8 mouse cellular contexts compared by ENCODE assay signal in the genomic region with DNA sequence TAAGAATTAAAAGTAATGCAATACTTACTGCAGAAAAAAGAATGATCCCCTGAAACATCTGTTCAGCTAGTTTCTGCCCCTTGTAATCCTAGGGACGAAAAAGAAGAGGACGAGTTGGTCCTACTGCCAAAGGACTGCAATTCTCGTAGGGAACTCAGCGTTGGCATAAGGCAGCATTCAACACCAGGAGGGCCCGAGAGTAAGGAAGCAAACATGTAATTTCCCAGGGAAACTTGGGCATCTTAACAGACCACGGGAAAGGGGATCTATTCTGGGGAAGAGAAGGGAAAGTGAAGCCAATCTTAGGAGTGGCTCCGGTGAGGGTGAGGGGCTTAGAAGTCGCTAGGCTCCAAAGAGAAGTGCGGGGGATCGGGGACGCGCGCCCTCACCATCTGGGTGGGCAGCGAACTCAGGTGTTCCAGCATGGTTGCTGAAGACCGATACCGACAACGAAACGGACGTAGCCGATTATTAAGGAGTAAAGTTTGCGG. TPM values are rescaled to one million over a fixed set of nuclear protein-coding genes. Genes with fewer than 3 reads are reported as not detected.
A peak's percentile ranks its signal among the peaks of the same experiment; 100 is the strongest.
DNase-seq lines count a peak whose midpoint lies in the region; ATAC-seq and TF ChIP-seq lines count a peak whose summit lies in the region.

No protein-coding gene starts in this region.

- CTCF ChIA-PET in Patski (lab: Charles Lee) = interaction anchor here (1.2 kb wide), 1 partner anchor 9 kb away, joined by 3 read pairs; no protein-coding TSS in a partner anchor

- peak overlapping the region; percentile 92 for H3K9ac ChIP-seq in hindbrain, embryonic 12.5 days
- peak overlapping the region; percentile 92 for H3K9ac ChIP-seq in midbrain, embryonic 12.5 days (replicated peaks)

- POLR2A ChIA-PET in Patski (lab: Charles Lee) = no interaction called here

- H3K4me2 ChIP-seq in hindbrain, embryonic 12.5 days (replicated peaks) = peak overlapping the region; percentile 79
- peak overlapping the region; percentile 71 for H3K4me2 ChIP-seq in midbrain, embryonic 12.5 days (replicated peaks)

- H3K4me1 ChIP-seq in kidney, adult 2 months (ENCODE audit: control insufficient read depth, insufficient read depth, low read length) = peaks cover 2% of the 10 kb centered on the region; the same call in 1 of the 2 replicates
- peaks cover 15% of the 10 kb centered on the region for H3K4me1 ChIP-seq in hindbrain, embryonic 12.5 days
- peaks cover 16% of the 10 kb centered on the region for H3K4me1 ChIP-seq in midbrain, embryonic 12.5 days

- peak; percentile 41 for ATAC-seq in Patski
- peak; percentile 39; the same call in 1 of the 2 replicates for ATAC-seq in hindbrain, embryonic 12.5 days (ENCODE audit: low FRiP score)
- peak; percentile 32; the same call in 1 of the 2 replicates for ATAC-seq in midbrain, embryonic 12.5 days (ENCODE audit: low FRiP score, low read depth)

- peak overlapping the region; percentile 68 for H3K27ac ChIP-seq in kidney, adult 2 months (ENCODE audit: insufficient read depth, low read depth, low read length)
- H3K27ac ChIP-seq in hindbrain, embryonic 12.5 days = peak overlapping the region; percentile 95; the same call in 1 of the 2 replicates
- H3K27ac ChIP-seq in midbrain, embryonic 12.5 days (replicated peaks) = peak overlapping the region; percentile 93

- peak overlapping the region; percentile 70 for H3K4me3 ChIP-seq in kidney, adult 2 months (ENCODE audit: insufficient read depth, low read depth, low read length)
- peak overlapping the region; percentile 97 for H3K4me3 ChIP-seq in hindbrain, embryonic 12.5 days
- peak overlapping the region; percentile 93 for H3K4me3 ChIP-seq in midbrain, embryonic 12.5 days

- H3K36me3 ChIP-seq in kidney, adult 2 months (ENCODE audit: control insufficient read depth, insufficient read depth, low read length) = no peaks in the 10 kb centered on the region
- H3K36me3 ChIP-seq in hindbrain, embryonic 12.5 days = peaks cover 8% of the 10 kb centered on the region; the same call in 1 of the 2 replicates
- H3K36me3 ChIP-seq in midbrain, embryonic 12.5 days = peaks cover 13% of the 10 kb centered on the region

- in situ Hi-C loops in Patski (cut with MboI; ENCODE audit: low pct_unique_long_range_greater_than_20kb) = loop anchor here (25.0 kb wide), 1 partner anchor 711 kb away; no protein-coding TSS in a partner anchor

- no peak for TF ChIP-seq POLR2A in kidney, adult 2 months (IDR thresholded peaks at IDR 0.05; ENCODE audit: low read depth, low read length)

- no peak for DNase-seq in kidney, adult 2 months
- no peak for DNase-seq in kidney, adult 9 months
- DNase-seq in Patski (ENCODE audit: low read depth, low spot score) = no peak
- no peak for DNase-seq in thymus, adult 18-20 months
- no peak for DNase-seq in adrenal gland, postnatal 25 days
- no peak for DNase-seq in gastrocnemius, postnatal 25 days

- WGBS in kidney, adult 2 months = under 1% methylated on average over 21 of the region's 21 CpGs
- under 1% methylated on average over 21 of the region's 21 CpGs for WGBS in hindbrain, embryonic 12.5 days
- under 1% methylated on average over 21 of the region's 21 CpGs for WGBS in midbrain, embryonic 12.5 days

- H3K9me3 ChIP-seq in hindbrain, embryonic 12.5 days (replicated peaks) = no peaks in the 10 kb centered on the region
- no peaks in the 10 kb centered on the region for H3K9me3 ChIP-seq in midbrain, embryonic 12.5 days

- H3K27me3 ChIP-seq in kidney, adult 2 months (replicated peaks; ENCODE audit: control insufficient read depth, insufficient read depth, low read length) = no peaks in the 10 kb centered on the region
- H3K27me3 ChIP-seq in Patski = no peaks in the 10 kb centered on the region
- no peaks in the 10 kb centered on the region for H3K27me3 ChIP-seq in hindbrain, embryonic 12.5 days
- no peaks in the 10 kb centered on the region for H3K27me3 ChIP-seq in midbrain, embryonic 12.5 days

- 0 out of 2 replicates have a peak, but pooled peaks have one; percentile 22 for TF ChIP-seq CTCF in kidney, adult 2 months (conservative IDR thresholded peaks at IDR 0.05; ENCODE audit: insufficient read depth, insufficient read length, low read depth, low read length)
- no peak for TF ChIP-seq CTCF in Patski (IDR thresholded peaks at IDR 0.05)

RNA-seq across cellular contexts. Expression of a gene that starts 0.3 kb away (rescaled TPM):
- polyA plus RNA-seq in kidney, adult 2 months (2012; rRNA removed) = 14.9 and 17.6 TPM in 2 replicates
- 75.6 TPM for polyA plus RNA-seq in Patski (2021)
- 73.0 and 76.5 TPM in 2 replicates for polyA plus RNA-seq in hindbrain, embryonic 12.5 days (2016; fragmentation: Nextera tagmentation; extraction: Ambion mirVana)
- polyA plus RNA-seq in midbrain, embryonic 12.5 days (2016; fragmentation: Nextera tagmentation; extraction: Ambion mirVana) = 67.9 and 69.0 TPM in 2 replicates
- total RNA-seq in adrenal gland, postnatal 25 days (2021) = 42.0 and 56.9 TPM in 2 replicates
- total RNA-seq in gastrocnemius, postnatal 25 days (2021) = 10 to 100 TPM; 11.5 to 13.7 TPM

RNA-seq across cellular contexts. Expression of a gene that starts 0.6 kb away (rescaled TPM):
- 194 and 262 TPM in 2 replicates for polyA plus RNA-seq in kidney, adult 2 months (2012; rRNA removed)
- 281 TPM for polyA plus RNA-seq in Patski (2021)
- polyA plus RNA-seq in hindbrain, embryonic 12.5 days (2016; fragmentation: Nextera tagmentation; extraction: Ambion mirVana) = 301 and 319 TPM in 2 replicates
- 277 and 281 TPM in 2 replicates for polyA plus RNA-seq in midbrain, embryonic 12.5 days (2016; fragmentation: Nextera tagmentation; extraction: Ambion mirVana)
- total RNA-seq in adrenal gland, postnatal 25 days (2021) = 250 and 265 TPM in 2 replicates
- total RNA-seq in gastrocnemius, postnatal 25 days (2021) = 100 to 1,000 TPM; 120 to 128 TPM

RNA-seq across cellular contexts. Expression of a gene that starts 18.1 kb away (rescaled TPM):
- polyA plus RNA-seq in kidney, adult 2 months (2012; rRNA removed) = 10.3 and 11.2 TPM in 2 replicates
- 46.9 TPM for polyA plus RNA-seq in Patski (2021)
- 191 and 194 TPM in 2 replicates for polyA plus RNA-seq in hindbrain, embryonic 12.5 days (2016; fragmentation: Nextera tagmentation; extraction: Ambion mirVana)
- polyA plus RNA-seq in midbrain, embryonic 12.5 days (2016; fragmentation: Nextera tagmentation; extraction: Ambion mirVana) = 214 and 226 TPM in 2 replicates
- 49.9 and 66.0 TPM in 2 replicates for total RNA-seq in adrenal gland, postnatal 25 days (2021)
- 10 to 100 TPM; 39.4 to 46.2 TPM for total RNA-seq in gastrocnemius, postnatal 25 days (2021)

RNA-seq across cellular contexts. Expression of a gene that starts 18.1 kb away (rescaled TPM):
- polyA plus RNA-seq in kidney, adult 2 months (2012; rRNA removed) = 10.1 and 14.3 TPM in 2 replicates
- 96.2 TPM for polyA plus RNA-seq in Patski (2021)
- 75.6 and 82.5 TPM in 2 replicates for polyA plus RNA-seq in hindbrain, embryonic 12.5 days (2016; fragmentation: Nextera tagmentation; extraction: Ambion mirVana)
- 79.5 and 80.7 TPM in 2 replicates for polyA plus RNA-seq in midbrain, embryonic 12.5 days (2016; fragmentation: Nextera tagmentation; extraction: Ambion mirVana)
- total RNA-seq in adrenal gland, postnatal 25 days (2021) = 60.8 and 110 TPM in 2 replicates
- 10 to 100 TPM; 23.7 to 27.3 TPM for total RNA-seq in gastrocnemius, postnatal 25 days (2021)

RNA-seq across cellular contexts. Expression of a gene that starts 49.7 kb away (rescaled TPM):
- polyA plus RNA-seq in kidney, adult 2 months (2012; rRNA removed) = 5.3 and 6.2 TPM in 2 replicates
- polyA plus RNA-seq in Patski (2021) = 17.9 TPM
- 18.6 and 18.9 TPM in 2 replicates for polyA plus RNA-seq in hindbrain, embryonic 12.5 days (2016; fragmentation: Nextera tagmentation; extraction: Ambion mirVana)
- polyA plus RNA-seq in midbrain, embryonic 12.5 days (2016; fragmentation: Nextera tagmentation; extraction: Ambion mirVana) = 20.1 and 22.6 TPM in 2 replicates
- 14.3 and 14.8 TPM in 2 replicates for total RNA-seq in adrenal gland, postnatal 25 days (2021)
- 1 to 10 TPM; 3.3 TPM for total RNA-seq in gastrocnemius, postnatal 25 days (2021)
